Mouse (Mus musculus) B cell, adult 2 months (primary cell): ENCODE measurements around the gene Gpr3.

Source experiments
- DNase-seq, 2 experiments: peaks; one replicate each; pipeline ENCODE4 v3.0.0; 2022

Gpr3 gene

DNA sequence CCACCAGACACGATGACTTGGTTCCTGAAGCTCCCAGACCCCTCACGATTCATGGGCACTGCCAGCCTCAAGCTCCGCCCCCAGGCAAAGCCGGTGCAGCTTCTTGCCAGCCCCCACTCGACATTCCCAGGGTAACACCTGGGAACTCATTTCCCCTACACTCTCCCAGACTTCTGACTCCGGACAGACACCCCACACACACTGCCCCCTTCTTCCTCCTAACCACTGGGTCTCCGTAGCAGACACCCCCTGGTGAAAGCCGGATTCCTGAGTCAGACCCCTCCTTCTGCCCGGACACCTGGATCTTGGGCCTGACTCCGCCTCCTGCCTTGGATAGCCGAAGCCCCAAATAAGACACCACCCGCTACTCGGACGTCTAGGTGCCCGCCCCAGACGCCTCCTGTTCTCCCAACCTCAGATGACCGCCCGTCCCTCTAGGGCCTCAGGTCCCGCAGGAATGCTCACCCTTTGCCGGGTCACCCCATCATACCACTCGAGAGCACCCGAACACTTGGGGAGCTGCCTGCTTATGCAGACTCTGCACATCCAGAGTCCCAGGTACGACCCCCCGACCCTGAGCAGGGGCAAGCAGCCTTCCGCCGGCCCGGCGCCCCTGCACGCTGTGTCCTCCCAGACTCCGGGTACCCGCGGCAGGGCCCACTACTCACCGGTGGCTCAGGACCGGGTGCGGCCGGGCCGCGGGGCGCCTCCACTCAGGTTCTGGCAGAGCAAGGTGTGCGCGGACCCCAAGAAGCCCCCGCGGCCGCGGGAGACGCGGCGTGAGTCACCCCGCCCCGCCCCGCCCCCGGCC lies at the start of gene Gpr3, which contains the start of gene Cd164l2:
Gene Gpr3, minus strand, starts transcription at position 786 of the 811 bp plus-strand sequence.
Gene Cd164l2, plus strand, starts transcription at position 381 of the 811 bp plus-strand sequence.
- DNase-seq = peak; percentile 25 to 35

DNA sequence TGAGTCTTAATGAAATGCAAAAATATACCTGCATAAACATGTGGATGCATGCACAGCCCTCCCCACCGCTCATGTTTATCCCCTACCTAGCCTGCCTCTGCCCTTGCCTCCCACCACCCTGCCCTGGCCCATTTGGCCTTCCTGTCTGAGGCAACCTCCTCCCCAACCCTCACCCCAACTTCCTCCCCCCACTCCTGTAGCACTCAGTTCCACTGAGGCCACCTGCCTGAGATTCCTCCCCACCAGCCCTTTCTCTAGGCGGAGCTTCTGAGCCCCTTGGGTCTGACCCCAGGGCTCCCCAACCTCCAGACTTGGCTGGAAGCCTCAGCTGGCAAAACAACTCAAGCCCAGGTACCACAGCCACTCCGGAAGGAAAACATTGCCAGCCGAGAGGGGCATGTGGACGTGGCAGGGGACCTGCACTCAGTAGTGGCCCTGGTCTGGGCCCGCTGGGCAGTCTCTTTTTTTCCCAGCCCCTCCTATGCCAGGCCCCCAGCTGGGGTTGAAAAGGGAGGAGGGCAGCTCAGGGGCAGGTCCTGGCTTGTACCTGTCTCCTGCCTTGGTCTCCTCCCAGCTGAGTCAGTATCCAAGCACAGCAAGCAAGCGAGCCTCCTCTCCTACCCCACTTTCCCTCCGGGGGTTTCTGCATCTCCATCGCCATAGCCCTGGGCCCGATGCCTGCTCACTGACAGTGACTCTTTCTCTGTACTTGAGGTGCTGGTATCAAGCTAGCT lies 49.5 kb upstream of the Gpr3 start:
- no peak for DNase-seq

DNA sequence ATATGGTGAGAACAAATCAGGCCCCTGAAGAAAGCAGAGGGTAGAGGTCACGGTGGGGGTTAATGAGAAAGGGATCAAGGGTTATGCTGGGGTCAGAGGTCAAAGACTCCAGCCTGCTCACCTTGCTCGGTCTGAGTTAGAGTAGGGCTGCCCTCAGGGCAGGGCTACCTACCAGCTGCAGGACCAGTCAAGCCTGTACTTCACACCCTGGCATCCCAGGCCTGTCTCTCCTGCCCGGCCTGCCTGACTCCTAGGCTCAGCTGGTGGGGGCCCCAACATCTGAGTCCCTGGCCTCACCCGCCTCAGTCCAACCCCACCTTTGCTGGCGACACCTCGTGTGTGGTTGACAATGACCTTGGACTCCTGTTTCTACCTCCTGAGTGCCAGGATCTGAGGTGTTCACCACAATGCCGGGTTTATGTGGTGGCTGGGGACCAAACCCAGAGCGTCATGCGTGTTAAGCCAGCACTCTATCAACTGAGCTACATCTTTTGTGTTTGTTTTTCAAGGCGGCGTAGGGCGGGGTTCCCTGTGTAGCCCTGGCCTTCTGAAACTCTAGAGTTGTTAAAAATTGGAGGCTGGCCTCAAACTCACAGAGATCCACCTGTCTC lies 45.6 kb upstream of the Gpr3 start:
- no peak for DNase-seq

DNA sequence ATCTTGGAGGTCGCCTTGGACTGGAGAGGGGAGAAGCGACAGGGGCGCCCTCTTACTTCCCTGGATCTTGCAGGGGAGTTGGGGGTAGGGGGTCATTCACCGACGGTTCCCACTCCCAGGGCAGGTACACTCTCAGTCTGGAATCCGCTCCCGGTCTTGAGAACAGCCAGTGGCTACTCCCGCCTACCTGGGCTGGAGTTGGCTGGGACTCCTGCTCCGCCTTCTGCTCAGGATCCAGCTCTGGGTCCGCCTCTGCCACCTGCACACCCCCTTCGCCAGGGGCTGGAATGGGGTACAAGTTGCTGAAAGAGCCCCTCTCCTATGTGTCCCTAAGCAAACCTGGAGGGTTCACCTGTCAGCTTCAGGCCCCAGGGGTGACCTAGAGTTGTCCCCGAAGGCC lies 44.9 kb upstream of the Gpr3 start:
- DNase-seq = no peak

DNA sequence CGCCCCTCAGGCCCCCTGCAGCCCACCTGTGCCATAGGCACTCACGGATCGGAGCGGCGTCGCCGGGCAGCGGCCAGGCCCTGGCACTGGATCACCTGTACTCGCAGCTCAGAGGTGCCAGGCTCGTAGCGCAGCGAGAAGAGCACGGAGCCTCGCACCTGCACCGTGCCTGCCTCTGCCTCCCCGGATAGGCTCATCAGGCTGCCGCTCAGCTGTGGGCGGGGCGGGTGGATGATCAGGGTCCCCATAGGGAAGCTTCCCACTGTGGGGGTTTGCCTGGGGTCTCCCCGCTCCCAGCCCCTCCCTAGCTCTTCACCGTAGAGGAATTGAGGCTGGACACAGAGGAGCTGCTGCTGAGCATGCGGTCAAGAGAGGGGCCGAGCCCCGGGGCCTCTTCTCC lies 44.5 kb upstream of the Gpr3 start:
- DNase-seq = no peak

DNA sequence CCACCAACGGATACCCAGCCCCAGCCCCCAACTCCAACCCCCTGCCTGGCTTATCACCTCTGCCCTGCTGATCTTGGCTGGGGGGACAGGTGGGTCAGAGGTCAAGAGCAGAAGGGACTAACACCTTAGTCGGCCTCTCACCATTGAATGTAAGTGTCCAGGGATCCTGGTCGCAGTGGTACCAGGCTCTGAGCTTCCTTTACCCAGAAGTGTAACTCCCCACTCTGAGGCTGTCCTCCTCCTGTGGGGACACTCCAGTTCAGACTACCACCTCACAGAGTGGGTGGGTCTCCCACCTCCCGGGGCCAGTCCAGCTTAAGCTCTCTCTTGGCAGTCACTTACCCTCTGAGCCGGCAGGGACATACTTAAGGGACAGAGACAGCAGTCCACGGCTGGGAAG lies 43.1 kb upstream of the Gpr3 start:
- DNase-seq = no peak

DNA sequence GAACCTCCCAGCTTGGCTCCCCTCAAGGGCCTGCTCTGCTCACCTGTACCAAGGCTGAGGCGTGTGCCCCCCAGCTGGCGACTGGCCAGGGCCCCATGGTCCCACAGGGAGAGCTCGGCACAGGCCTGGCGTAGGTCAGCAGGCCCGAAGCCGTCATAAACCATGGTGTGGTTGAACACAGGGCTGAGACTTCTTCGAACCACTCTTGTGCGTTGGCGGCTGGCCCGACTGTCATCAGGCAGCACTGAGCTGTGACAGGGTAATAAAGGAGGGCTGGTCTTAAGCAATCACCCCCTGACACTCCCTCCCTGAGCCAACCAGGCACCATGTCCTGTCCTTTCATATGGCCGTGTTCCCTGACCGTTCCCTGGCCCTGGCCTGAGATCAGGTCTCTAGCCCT lies 41.1 kb upstream of the Gpr3 start:
- no peak for DNase-seq

DNA sequence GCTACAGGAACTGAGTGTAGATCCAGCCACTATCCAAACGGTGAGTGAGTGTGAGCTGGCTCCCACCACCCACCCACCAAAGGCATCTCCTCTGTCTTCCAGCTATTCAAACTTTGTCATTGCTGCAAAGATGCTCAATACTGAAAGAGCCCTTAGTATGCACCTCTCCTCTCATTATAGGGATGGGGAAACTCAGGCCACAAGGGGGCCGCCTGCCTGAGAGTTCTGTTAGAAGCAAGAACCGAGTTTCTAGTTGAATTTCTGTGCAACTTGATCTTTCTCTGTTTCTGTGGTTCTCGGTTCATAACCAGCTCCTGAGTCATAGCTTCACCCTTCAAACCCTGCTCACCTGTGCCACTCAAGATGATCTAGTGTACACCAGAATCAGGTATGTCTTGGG lies 39.8 kb upstream of the Gpr3 start:
- DNase-seq = no peak

DNA sequence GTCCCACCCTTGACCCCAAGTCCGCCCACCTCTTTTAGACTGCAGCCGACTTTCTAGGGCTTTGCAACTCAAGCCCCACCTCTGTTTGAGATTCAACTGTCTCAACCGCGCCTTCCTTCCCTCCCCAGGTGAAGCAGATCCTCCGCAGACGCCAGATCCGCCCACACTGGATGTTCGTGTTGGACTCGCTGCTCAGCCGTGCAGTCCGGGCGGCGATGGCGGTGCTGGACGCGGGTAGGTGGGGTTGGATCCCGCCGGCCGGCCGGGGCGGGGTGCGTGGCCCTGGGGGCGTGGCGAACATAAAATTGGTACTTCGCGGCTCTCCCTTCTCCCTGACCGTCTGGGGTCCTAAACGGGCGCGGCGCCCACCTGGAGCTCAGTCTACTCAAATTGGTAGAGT lies 38.9 kb upstream of the Gpr3 start:
- no peak for DNase-seq

DNA sequence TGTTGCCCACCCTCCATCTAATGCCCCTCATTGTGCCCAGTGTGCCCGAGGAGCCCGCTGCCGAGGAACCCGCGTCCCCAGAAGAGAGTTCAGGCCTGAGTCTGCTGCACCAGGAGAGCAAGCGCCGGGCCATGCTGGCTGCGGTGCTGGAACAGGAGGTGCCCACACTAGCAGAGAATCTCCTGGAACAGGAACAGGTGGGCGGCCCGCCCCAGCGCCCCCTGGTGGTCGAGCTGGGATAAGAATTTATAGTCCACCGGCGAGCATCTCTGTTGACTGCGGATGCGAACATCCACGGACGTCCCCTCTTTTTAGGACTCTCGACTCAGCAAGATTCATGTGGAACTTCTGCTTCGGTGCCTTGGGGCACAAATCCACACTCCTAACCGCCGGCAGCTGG lies 38.3 kb upstream of the Gpr3 start:
- peak; percentile 96 for DNase-seq

DNA sequence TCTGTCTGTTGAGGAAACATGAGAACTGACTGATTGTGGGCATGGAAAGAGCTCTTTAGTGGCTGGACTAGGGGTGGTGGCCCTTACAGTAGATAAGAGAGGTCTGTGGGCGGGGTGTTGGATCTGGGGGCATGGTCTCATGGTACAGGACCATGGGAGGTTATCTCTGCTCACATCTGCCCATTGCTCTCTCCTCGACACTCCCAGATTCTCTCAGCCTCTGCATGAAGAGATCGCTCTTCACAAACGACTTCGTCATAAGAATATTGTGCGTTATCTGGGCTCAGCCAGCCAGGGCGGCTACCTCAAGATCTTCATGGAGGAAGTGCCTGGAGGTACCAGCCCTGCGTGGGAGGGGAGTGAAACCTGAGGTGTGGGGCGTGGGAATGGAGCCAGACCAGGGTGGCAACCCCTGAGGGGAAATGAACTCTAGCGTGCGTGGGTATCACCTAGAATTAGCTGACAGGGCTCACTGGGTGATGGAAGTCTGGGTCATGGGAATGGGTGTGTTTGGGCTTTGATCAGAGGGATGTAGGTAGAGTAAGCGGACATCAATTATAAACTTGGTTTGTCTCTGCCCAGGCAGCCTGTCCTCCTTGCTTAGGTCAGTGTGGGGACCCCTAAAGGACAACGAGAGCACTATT lies 35.6 kb upstream of the Gpr3 start:
- peak; percentile 18 to 30 for DNase-seq

DNA sequence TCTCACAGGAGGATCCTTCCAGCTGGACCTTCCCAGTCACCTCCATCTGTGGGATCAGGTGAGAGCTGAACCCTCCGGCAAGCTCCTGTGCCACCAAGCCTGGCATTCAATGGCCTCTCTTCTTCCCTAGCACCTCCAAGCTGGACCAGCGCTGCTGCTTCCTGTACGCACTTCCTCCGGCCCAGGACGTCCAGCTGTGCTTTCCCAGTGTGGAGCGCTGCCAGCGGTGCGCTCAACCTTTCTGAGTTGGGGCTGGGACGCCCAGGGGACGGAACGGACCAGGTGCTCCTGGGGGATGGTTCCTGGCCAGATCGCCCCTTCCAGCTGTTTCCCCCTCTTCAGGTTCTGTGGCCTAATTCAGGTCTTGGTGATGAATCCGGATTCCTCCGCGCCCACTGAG lies 34.7 kb upstream of the Gpr3 start:
- no peak for DNase-seq

DNA sequence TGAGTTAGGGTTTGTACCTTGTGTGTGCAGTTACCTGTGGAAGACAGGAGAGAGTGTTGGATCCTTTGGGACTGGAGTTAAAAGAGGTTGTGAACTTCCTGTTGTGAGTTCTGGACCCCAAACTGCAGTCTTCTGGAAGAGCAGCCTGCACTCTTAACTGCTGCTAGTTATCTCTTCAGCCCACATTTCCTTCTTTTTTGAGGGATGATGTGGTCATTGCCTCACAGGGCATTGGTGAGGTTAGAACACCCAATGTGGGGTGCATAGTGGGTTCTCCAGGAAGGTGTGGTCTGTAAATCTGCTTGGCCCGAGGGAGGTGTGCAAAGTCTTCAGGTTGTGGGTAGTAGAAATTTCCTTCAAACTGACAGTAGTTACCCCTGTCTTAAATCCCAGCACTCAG lies 32.0 kb upstream of the Gpr3 start:
- no peak for DNase-seq

DNA sequence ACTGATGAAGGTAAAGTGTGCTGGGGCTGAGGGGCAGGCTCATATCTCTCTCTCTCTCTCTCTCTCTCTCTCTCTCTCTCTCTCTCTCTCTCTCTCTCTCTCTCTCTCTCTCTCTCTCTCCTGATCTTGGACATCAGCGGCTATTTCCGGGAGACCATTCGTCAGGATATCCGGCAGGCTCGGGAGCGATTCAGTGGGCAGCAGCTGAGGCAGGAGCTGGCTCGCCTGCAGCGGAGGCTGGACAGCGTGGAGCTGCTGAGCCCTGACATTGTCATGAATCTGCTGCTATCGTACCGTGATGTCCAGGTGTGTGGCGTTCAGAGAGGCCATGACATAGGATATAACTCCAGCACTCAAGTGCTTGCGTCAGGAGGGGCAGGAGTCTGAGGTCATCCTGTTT lies 31.2 kb upstream of the Gpr3 start:
- no peak for DNase-seq

DNA sequence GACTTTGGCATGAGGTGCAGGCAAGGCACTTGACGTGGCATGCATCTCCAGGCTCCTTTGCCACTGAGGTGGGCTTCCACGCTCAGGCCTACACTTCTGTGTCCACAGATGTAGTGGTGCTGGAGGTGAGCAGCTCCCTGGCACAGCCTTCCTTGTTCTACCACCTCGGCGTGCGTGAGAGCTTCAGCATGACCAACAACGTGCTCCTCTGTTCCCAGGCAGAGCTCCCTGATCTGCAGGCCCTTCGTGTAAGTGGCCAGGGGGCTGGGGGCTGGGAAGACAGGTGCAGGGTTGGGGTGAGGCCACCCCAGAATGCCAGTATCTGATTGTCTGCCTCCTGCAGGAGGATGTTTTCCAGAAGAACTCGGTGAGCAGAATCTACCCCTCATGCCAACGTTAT lies 30.4 kb upstream of the Gpr3 start:
- no peak for DNase-seq

DNA sequence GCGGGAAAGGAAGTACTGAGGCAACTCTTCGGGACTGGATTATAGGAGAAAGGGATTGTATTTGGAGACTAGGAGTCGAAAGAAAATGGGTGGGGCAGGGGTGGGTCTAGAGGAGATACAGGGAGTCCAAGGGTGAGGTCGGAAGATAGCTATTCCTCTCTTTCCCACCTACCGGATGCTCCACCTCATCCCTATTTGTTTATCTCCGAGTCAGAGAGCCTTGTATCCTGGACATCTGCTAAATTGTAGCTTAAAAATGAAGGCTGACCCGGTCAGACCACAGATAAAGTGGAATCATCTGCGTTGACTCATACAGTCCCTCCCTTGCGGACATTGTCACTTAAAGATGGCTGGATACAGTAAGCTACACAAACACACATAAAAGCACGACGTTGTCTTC lies 29.6 kb upstream of the Gpr3 start:
- no peak for DNase-seq

DNA sequence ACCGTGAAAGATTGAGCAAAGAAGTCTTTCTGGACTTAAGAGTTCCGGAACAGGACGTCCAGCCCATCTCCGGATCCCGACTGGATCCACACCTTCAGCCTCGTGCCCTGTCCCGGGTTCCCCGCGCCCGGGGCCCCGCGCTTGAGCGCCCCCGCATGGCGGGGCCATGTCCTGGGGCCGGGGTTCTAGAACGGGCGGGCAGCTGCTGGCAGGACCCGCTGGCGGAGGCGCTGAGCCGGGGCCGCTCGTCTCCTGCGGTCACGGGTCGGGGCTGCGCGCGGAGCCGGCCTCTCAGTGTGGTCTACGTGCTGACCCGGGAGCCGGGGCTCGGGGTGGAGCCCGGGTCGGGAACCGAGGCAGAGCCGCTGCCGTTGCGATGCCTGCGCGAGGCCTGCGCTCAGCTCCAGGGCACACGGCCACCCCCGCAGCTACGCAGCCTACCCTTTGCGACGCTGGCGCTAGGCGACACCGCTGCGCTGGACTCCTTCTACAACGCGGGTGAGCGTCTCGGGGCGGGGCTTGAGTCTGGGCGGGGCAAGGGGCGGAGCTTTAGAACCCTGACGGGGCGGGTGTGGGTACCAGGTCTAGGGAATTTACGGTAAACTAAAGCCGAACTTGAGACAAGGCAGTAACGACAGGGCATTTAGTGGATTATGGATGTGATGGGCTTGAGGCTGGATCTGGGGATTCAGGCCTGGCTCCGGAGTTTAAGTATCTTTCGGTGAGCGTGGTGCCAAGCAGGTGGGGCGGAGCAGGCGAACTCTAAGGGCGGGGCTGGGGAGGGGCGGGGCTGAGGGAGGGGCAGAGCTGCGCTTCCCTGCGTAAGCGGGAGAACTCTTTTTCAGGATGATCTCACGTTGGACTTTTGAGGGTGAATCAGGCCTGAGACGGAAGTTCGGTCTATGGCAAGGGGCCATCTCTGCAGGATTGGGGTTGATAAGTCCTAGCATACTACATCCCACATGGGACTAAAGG lies 28.9 kb upstream of the Gpr3 start:
- DNase-seq = peak; percentile 92 to 93

DNA sequence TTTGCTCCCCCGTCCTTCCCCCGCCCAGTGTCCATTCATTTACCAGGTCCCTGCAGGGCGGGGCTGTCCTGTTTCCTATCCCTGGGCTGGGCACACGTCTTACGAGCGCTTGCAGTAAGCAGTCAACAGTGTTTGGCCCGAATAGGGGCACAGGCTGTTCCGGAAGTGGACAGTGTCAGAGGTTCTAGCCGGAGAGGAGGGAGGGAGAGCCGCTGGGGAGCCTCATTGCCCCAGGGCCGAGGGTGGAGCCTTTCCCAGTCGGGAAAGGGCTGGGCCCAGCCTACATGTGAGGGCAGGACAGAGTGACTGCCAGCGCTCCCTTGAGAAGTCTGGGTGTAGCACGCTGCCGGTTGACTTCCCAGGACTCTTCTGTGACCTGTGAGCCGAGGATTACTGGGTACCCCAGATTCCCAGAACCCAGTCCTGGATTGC lies 28.2 kb upstream of the Gpr3 start, which contains the start of gene Map3k6:
Gene Map3k6, plus strand, starts transcription at position 329 of the 432 bp plus-strand sequence.
- DNase-seq = peak in 1 of 2 experiments; percentile 17

DNA sequence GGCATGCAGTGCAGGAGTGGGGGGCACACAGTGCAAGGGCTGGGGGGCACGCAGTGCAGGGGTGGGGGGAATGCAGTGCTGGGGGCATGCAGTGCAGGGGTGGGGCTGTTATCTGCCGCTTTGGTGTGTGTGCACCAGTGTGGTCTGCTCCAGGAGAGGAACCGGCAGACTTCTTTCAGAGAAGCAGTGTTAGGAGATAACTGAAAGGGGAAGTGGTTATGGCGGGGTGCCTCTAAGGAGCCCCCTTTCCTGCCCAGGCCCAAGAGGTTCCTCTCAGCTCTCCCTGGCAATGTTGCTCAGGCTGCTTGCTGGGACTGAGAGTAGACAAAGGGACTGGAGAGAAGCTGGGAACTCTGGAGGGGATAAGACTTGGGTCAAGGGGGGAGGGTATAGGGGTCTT lies 25.6 kb upstream of the Gpr3 start:
- DNase-seq = peak; percentile 68 to 72

DNA sequence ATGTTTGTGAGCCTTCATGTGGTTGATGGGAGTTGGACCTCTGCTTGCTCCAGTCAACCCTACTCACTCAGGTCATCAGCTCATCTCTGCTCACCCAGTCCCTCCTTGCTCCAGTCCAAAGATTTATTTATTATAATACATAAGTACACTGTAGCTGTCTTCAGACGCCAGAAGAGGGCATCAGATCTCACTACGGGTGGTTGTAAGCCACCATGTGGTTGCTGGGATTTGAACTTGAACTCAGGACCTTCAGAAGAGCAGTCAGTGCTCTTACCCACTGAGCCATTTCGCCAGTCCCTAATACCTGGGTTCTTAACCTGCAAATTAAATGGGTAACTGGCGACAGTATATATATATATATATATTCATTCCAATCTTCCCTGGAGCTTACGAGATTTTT lies 23.1 kb upstream of the Gpr3 start:
- DNase-seq = no peak

DNA sequence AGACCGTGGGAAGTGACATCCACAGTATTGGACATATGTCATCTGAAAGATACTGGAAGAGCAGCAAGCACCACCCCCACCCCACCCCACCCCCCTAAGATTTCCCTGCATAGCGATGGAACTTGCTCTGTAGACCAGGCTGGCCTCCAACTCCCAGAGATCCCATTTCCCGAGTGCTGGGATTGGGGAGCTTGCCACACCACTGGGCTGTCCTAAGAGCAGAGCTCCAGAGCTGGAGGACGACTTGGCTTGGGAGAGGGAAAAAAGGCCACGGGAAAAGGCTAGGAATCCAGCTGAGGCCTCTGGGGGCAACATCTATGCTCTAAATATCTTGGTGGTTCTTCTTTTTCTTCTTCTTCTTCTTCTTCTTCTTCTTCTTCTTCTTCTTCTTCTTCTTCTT lies 22.4 kb upstream of the Gpr3 start:
- DNase-seq = no peak
